Mouse (Mus musculus) small intestine, adult 2 months (tissue): ENCODE results near the gene Spata25.
A peak's percentile ranks its signal among the peaks of the same experiment; 100 is the strongest.

Experiments
- CTCF ChIP-seq: fragments of 200-500 bp; IDR thresholded peaks from 2 replicates; pipeline ENCODE4 v1.5.1; 2012; ENCODE audit warnings: low read depth, mild to moderate bottlenecking, control low read depth, inconsistent platforms, low read length, moderate library complexity, mixed read lengths; ENCODE audit not compliant: insufficient replicate concordance, insufficient read length; ENCODE audit errors: extremely low read depth
- POLR2A ChIP-seq: fragments of 200-500 bp; IDR thresholded peaks from 2 replicates; pipeline ENCODE4 v1.6.1; 2012; ENCODE audit warnings: low read depth, mild to moderate bottlenecking, control low read depth, inconsistent platforms, low read length, moderate library complexity

DNA sequence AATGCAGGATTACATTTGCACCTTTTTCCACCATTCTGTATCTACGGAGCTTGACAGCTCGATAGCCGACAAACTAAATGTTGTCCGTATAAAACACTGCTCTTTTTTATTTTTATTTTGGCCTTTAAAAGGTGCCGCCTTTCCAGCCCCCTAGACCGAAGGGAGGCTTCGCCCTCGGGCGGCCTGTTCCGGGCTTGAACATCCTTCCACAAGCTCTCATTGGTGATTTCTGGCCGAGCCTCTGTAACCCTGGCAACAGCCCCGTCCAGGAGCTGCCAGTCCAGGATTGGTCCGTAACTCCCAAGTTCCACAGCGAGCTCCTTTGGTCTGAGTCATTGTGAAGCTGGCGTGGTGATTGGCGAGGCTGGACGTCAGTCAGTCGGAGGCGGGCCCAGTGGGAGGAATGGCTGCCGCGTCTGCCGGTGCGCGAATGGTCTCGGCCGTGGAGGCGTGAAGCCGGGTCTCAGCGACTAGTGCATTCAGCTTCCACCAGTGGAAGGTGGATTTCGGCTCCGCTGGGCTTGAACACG is 5.6 kb downstream of the Spata25 start, which contains the start of gene Zswim1:
- TF ChIP-seq POLR2A, result peak; percentile 67; the same call in 1 of the 2 replicates
- no peak for TF ChIP-seq CTCF
